Mouse (Mus musculus) testis, adult 2 months (tissue): Measurements from ENCODE around the gene Serbp1.

Source experiments
- CTCF ChIP-seq: fragments of 200-500 bp; IDR thresholded peaks from 2 replicates; pipeline ENCODE4 v1.5.1; 2012; ENCODE audit warnings: low read depth, mild to moderate bottlenecking, inconsistent platforms, low read length, moderate library complexity; ENCODE audit not compliant: control insufficient read depth, insufficient read depth, insufficient replicate concordance
- POLR2A ChIP-seq: fragments of 200-500 bp; IDR thresholded peaks from 2 replicates; pipeline ENCODE4 v1.6.1; 2012; ENCODE audit warnings: low read depth, mild to moderate bottlenecking, inconsistent platforms, low read length, moderate library complexity; ENCODE audit not compliant: control insufficient read depth

DNA sequence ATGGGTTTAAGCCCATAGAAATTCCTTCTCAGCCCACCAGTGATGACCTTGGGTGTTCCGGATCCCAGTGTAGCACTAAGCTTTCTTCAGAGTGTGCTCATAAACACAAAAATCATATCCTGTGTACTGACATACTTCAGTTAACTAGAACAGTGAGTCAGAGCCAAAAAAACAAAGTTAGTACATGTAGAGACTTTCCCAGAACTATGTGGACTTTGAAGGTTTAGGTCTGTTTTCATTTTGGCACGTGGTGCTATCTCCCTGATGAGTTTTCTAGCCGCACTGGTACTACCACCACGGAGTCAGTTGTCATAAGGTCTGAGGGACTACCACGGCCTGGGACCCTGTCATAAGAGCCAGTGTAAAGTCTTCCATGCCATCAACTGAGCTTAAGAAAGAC lies 6.5 kb downstream of the Serbp1 start:
- TF ChIP-seq CTCF: no peak
- no peak for TF ChIP-seq POLR2A
